Mouse (Mus musculus) embryonic facial prominence, embryonic 11.5 days (tissue): ENCODE results near the gene Ift140. TPM values are rescaled to one million over a fixed set of nuclear protein-coding genes. Genes with fewer than 3 reads are reported as not detected.

Experiments used
- ATAC-seq: fragments of 200-750 bp; cut with Nextera tagmentation; replicated peaks from 2 replicates; pipeline ENCODE4 v1.8.0; 2017; ENCODE audit warnings: low read depth; ENCODE audit not compliant: insufficient number of reproducible peaks, low FRiP score, low TSS enrichment
- DNase-seq: peaks from one replicate; pipeline ENCODE4 v3.0.0-alpha.2; 2015; ENCODE audit warnings: low spot score
- H3K27ac ChIP-seq: fragments of 300-500 bp; sonication (generic); replicated peaks from 2 replicates; pipeline ENCODE4 v1.5.1; 2014; ENCODE audit warnings: mild to moderate bottlenecking, low read depth, low read length, control low read depth
- H3K27me3 ChIP-seq: fragments of 300-500 bp; sonication (generic); 2 replicates; pipeline ENCODE4 v1.6.1; 2014; ENCODE audit warnings: mild to moderate bottlenecking, low read length, moderate library complexity, mixed read lengths; ENCODE audit not compliant: control insufficient read depth, insufficient read depth
- H3K36me3 ChIP-seq: fragments of 300-500 bp; sonication (generic); replicated peaks from 2 replicates; pipeline ENCODE4 v1.6.1; 2014; ENCODE audit warnings: low read depth, mild to moderate bottlenecking, low read length, moderate library complexity, mixed read lengths; ENCODE audit not compliant: control insufficient read depth, insufficient read depth
- H3K4me1 ChIP-seq: fragments of 300-500 bp; sonication (generic); 2 replicates; pipeline ENCODE4 v1.6.1; 2014; ENCODE audit warnings: low read length, mixed read lengths; ENCODE audit not compliant: control insufficient read depth, insufficient read depth
- H3K4me2 ChIP-seq: fragments of 300-500 bp; sonication (generic); 2 replicates; pipeline ENCODE4 v1.6.1; 2014; ENCODE audit warnings: low read depth, mild to moderate bottlenecking, control low read depth, low read length, moderate library complexity
- H3K4me3 ChIP-seq: fragments of 300-500 bp; sonication (generic); 2 replicates; pipeline ENCODE4 v1.5.1; 2014; ENCODE audit warnings: low read depth, low read length, control low read depth
- H3K9ac ChIP-seq: fragments of 300-500 bp; sonication (generic); replicated peaks from 2 replicates; pipeline ENCODE4 v1.6.1; 2014; ENCODE audit warnings: mild to moderate bottlenecking, control low read depth, low read length
- H3K9me3 ChIP-seq: fragments of 300-500 bp; sonication (generic); replicated peaks from 2 replicates; pipeline ENCODE4 v1.6.1; 2016; ENCODE audit warnings: mild to moderate bottlenecking, low read length, inconsistent platforms, mixed read lengths; ENCODE audit not compliant: control insufficient read depth
- WGBS: fragments of 180-500 bp; shearing (Covaris S2); extraction: QIAGEN DNeasy Blood & Tissue Kit; methylation state at CpG from one replicate; pipeline ENCODE4 v1.1.7; 2014; 5-methylcytosine and 5-hydroxymethylcytosine counted together
- polyA plus RNA-seq: library from polyadenylated mRNA; unstranded; fragments of >200 nt; fragmentation: Nextera tagmentation; extraction: Ambion mirVana; gene quantifications from 2 replicates; pipeline ENCODE4 v1.2.1, GENCODE M21; 2014

Ift140 gene
- 18.4 and 22.1 TPM in 2 replicates for polyA plus RNA-seq

GRCm38 (mm10) chr17:25015655-25016291 lies at the start of gene Ift140, which contains the start of gene Cramp1l:
TSS of gene Ift140 (plus strand) at chr17:25016085.
TSS of gene Cramp1l (minus strand) at chr17:25015788.
- peak; percentile 99 for DNase-seq
- no peaks in the 10 kb centered on the region for H3K9me3 ChIP-seq
- H3K4me2 ChIP-seq: peak within 1 kb of the TSS; percentile 85
- ATAC-seq: peak; percentile 97
- H3K9ac ChIP-seq: peak within 1 kb of the TSS; percentile 91
- H3K27me3 ChIP-seq: no peaks in the 10 kb centered on the region
- H3K4me3 ChIP-seq: peak within 1 kb of the TSS; percentile 100
- H3K4me1 ChIP-seq: no peaks in the 10 kb centered on the region
- no peaks in the 10 kb centered on the region; the same call in none of the 2 replicates for H3K36me3 ChIP-seq
- H3K27ac ChIP-seq: peak within 1 kb of the TSS; percentile 75
- WGBS: under 1% methylated on average over 62 of the region's 62 CpGs

- peaks cover 31% of the 10 kb centered on the region for H3K36me3 ChIP-seq
- no peaks in the 10 kb centered on the region for H3K27me3 ChIP-seq
- H3K4me1 ChIP-seq: no peaks in the 10 kb centered on the region
- WGBS: 94% methylated on average over 6 of the region's 6 CpGs
- no peak overlapping the region for H3K9ac ChIP-seq
- DNase-seq (no peak), ATAC-seq (no peak)
- H3K27ac ChIP-seq: no peak overlapping the region
- H3K4me3 ChIP-seq: no peak overlapping the region
- H3K4me2 ChIP-seq: no peak overlapping the region
- no peaks in the 10 kb centered on the region for H3K9me3 ChIP-seq
Observed at GRCm38 (mm10) chr17:24987221-24987620, 28.7 kb upstream of the Ift140 start.

- no peak overlapping the region for H3K27ac ChIP-seq
- no peak for DNase-seq
- H3K4me3 ChIP-seq: no peak overlapping the region
- H3K4me1 ChIP-seq: no peaks in the 10 kb centered on the region
- no peak overlapping the region for H3K4me2 ChIP-seq
- H3K9me3 ChIP-seq: no peaks in the 10 kb centered on the region
- no peak for ATAC-seq
- H3K36me3 ChIP-seq: peaks cover 29% of the 10 kb centered on the region
- H3K9ac ChIP-seq: no peak overlapping the region
- H3K27me3 ChIP-seq: no peaks in the 10 kb centered on the region
- WGBS: 94% methylated on average over 6 of the region's 6 CpGs
Observed at GRCm38 (mm10) chr17:24994721-24995120, 21.2 kb upstream of the Ift140 start.

- Histone ChIP-seq H3K4me1 (no peaks in the 10 kb centered on the region), H3K4me2 (no peak overlapping the region), H3K9ac (no peak overlapping the region), H3K9me3 (no peaks in the 10 kb centered on the region), H3K4me3 (no peak overlapping the region), H3K27me3 (no peaks in the 10 kb centered on the region), H3K27ac (no peak overlapping the region), H3K36me3 (no peaks in the 10 kb centered on the region; the same call in 1 of the 2 replicates)
- ATAC-seq (no peak), DNase-seq (no peak)
- 87% methylated on average over 3 of the region's 3 CpGs for WGBS
Observed at GRCm38 (mm10) chr17:25005102-25005501, 10.8 kb upstream of the Ift140 start.

GRCm38 (mm10) chr17:25007480-25007879 lies 8.4 kb upstream of the Ift140 start:
- DNase-seq (no peak), ATAC-seq (no peak)
- Histone ChIP-seq H3K4me2 (no peak overlapping the region), H3K27me3 (no peaks in the 10 kb centered on the region), H3K9me3 (no peaks in the 10 kb centered on the region), H3K4me1 (no peaks in the 10 kb centered on the region), H3K9ac (no peak overlapping the region), H3K36me3 (peaks cover 3% of the 10 kb centered on the region), H3K4me3 (no peak overlapping the region), H3K27ac (no peak overlapping the region)

GRCm38 (mm10) chr17:25013606-25014501 lies 2.0 kb upstream of the Ift140 start:
- H3K27me3 ChIP-seq: no peaks in the 10 kb centered on the region
- H3K4me1 ChIP-seq: no peaks in the 10 kb centered on the region
- H3K9ac ChIP-seq: peak overlapping the region; percentile 99
- peak overlapping the region; percentile 73 for H3K27ac ChIP-seq
- DNase-seq (peak; percentile 39), ATAC-seq (no peak)
- peaks cover 3% of the 10 kb centered on the region for H3K36me3 ChIP-seq
- peak overlapping the region; percentile 100 for H3K4me3 ChIP-seq
- no peaks in the 10 kb centered on the region for H3K9me3 ChIP-seq
- WGBS: 0% methylated on average over 78 of the region's 81 CpGs
- peak overlapping the region; percentile 85 for H3K4me2 ChIP-seq

- Histone ChIP-seq H3K4me1 (no peaks in the 10 kb centered on the region), H3K27me3 (no peaks in the 10 kb centered on the region), H3K36me3 (peaks cover 3% of the 10 kb centered on the region), H3K4me3 (peak overlapping the region; percentile 100), H3K9ac (peak overlapping the region; percentile 91), H3K9me3 (no peaks in the 10 kb centered on the region), H3K4me2 (peak overlapping the region; percentile 85), H3K27ac (peak overlapping the region; percentile 75)
- under 1% methylated on average over 39 of the region's 39 CpGs for WGBS
- ATAC-seq (peak; percentile 14; the same call in 1 of the 2 replicates), DNase-seq (peak; percentile 40)
Observed at GRCm38 (mm10) chr17:25014841-25015570, 879 bp upstream of the Ift140 start.
